Mouse (Mus musculus) embryo, embryonic 10.5 days (tissue): Measurements from ENCODE around the gene Mat2a.
"Not testable (repeated sequence)": the region's sequence is repeated elsewhere in the genome, so short reads cannot be mapped to it uniquely, and the experiment has no call there.

Source experiments
- DNase-seq: peaks from one replicate; pipeline ENCODE4 v3.0.0-alpha.2; 2015; ENCODE audit warnings: low spot score

Mat2a gene

DNA sequence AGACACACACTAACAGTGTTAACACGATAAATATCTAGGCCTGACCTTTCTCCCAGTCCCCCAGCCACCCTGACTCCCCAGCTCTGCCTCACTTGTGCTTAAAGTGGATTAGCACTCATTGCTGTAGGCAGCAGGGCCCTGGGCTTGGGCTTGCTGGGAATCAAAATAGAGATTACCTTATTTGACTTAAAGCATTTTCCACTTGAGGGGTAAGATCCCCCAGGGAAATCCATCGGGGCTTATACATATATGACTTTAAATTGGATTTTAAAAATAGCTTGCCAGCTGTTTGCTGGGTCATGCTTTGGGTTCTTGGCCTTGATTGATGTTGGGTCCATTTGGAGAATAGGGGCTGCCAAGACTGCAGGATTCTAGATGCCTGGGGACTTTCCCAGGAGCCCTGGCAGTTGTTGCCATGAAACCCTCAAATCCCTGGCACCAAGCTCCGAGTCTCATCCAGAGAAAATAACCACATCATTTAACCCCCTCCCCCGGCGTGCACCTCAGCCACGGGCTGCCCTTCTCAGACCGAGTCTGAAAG is 15.5 kb upstream of the Mat2a start:
- no peak for DNase-seq

DNA sequence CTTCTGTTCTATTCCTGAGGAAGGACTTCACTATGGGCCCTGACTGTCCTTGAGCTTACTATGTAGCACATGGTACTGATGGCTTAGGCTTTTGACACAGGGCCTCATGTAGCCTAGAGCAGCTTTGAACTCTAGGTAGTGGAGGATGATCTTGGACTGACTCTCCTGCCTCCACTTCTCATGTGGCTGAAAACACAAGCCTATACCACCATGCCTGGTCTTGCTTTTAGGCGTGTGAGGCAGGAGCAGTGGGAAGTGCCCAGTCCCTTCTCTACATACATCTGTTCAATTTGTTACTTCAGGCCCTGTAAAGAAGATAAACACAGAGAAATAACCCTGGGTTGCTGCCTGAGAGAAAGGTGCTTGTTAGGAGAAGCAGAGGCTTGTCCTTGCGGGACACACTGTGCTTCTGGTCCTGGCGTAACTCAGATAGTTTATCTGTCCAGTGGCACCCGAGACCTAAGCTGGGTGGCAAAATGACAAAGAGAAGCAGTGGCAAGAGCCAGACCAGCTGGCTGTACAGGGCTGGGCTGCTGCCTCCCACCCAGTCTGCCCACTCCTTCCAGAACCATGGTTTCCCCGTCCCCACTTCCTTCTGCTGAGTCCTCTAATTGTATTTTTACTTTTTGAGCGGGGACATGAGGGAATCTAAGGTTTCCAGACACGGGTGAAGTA is 14.9 kb upstream of the Mat2a start:
- DNase-seq = no peak

DNA sequence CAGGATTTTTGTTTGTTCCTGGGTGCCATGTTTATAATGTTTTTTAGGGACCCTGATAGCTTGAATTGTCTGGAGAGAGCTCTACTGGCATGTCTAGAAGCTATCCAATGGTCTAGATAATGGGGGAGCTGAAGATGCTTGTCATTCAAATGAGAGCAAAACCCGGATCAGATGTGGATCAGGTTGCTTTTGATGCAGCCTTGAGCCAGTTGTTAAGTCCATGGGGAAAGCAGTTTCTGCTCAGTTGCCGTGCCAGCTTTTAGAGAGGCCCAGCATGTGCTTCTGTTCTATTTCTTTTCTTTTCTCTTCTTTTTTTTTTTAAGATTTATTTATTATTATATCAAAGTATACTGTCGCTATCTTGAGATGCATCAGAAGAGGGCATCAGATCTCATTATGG is 14.2 kb upstream of the Mat2a start:
- DNase-seq = no peak

DNA sequence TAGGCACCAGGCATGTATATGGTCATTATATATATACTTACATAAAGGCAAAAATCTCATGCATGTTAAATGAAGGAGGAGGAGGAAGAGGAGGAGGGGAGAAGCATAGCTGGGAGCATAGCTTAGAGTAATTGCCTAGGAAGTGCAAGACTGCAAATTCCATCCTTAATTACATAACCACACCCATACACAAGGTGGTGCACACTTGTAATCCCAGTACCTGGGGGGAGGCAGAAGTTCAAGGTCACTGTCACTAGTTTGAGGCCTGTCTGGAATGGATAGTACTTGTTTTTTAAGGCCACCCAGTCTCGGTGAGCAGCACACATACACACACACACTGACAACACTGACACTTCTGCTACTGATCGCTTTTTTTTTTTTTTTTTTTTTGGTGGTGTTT is 13.0 kb upstream of the Mat2a start:
- no peak for DNase-seq

DNA sequence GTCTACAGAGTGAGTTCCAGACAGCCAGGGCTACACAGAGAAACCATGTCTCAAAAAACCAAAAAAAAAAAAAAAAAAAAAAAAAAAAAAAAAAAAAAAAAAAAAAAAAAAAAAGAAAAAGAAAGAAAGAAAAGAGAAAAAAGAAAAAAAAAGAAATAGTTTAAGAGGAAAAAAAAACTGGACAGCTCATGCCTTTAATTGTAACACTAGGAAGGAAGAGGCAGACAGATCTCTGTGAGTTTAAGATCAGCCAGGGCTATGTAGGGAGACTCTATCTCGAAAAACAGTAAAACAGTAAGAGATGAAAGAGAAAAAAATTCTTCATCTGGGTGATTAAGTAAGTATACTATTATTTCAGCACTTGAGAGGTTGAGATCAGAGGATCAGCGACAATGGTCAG is 12.4 kb upstream of the Mat2a start:
- not testable (repeated sequence) for DNase-seq

DNA sequence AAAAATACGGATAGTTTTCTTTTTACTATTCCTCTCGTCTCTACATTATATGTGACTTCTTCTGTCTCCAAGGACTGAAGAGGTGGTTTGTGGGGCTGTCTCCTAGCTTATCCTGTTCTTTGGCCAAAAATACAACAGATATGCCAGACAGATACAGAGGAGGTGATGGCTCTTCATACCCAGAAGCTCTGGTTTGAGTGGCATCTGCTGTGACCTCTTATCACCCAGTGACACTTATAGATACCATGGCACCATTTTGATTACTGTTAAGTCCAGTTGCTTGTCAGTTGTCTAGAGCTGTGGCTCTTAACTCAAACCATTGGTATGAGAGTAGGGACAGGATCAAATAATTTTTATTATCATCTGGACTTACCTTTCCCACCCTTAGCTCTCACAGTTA is 8.1 kb upstream of the Mat2a start:
- no peak for DNase-seq

DNA sequence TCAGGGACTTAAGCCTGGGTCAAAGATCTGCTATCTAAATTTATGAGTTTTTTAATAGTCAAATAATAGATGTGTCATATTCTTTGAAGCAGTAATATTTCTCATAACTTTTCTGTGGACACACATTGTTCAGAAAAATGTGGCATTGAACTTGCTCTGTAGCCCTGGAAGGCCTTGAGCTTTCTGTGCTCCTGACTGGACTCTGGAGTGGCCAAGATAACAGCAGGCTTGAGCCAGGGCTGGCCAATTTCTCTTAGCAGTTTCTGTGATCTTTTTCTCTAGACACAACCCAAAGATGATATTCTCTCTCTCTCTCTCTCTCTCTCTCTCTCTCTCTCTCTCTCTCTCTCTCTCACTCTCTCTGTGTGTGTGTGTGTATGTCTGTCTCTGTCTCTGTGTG is 5.7 kb upstream of the Mat2a start:
- no peak for DNase-seq

DNA sequence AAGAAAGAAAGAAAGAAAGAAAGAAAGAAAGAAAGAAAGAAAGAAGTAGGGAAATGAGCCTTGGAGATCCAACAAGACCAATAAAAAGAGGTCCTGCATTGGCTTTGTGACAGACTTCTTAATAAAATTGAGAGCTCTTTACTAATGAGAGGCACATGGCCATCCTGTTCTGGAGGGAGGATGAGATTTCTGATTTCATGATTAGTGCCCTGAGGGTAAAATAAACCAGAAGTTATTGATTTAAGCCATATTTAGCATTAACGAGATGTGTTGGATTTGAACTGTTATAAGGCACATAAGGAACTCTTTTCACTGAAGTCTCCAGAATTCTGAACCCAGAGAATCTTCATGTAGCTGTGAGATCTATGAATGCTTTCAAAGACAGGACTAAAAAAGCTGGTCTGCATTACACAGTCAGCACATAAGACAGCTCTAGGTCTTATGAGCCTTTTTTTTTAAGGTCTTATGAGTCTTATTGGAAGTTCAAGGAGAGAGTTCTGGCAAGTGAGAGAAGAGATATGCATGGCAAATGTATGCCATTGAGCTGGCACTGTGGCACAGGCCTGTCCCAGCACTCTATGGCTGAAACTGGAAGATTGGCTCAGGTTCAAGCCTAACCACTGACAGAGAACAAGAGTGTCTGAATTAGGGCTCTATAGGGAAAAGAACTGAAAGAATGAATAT is 3.7 kb upstream of the Mat2a start:
- DNase-seq = no peak

DNA sequence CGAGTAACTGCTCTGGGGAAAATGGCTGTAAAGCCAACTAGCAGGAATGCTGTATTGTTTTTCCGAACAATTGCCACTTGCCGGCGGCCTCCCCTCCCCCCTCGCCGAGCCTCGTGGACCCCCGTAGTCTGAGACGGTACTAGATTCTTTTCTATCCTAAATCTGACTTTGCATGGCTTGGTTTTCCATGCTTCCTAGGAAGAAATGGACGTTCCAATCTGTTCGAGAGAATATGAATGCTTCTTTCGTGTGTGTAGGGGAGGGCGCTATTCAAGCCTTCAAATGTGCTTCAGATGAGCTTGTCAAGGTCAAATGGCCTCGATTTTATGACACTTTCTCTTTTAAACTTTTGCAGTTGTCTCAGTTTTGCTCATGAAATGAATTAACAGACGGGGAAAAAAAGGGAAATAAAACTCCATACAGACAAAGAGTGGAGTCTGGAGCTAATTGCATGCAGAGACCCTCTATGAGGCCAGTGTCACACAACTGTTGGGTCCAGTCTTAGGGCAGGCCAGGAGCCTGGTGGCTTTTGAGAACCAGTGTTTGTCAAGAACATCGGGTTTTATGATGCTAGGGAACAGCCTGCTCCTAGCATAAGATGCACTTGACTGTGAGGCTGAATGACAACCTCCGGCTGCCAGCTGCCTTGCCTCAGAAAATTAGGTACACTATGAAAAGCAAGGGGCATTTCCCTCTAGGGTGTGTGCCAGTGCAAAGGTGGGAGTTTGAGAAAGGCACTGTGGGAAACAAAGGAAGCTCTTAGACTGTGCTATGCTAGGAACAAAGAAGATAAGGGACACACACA is 1.0 kb upstream of the Mat2a start:
- DNase-seq = no peak

DNA sequence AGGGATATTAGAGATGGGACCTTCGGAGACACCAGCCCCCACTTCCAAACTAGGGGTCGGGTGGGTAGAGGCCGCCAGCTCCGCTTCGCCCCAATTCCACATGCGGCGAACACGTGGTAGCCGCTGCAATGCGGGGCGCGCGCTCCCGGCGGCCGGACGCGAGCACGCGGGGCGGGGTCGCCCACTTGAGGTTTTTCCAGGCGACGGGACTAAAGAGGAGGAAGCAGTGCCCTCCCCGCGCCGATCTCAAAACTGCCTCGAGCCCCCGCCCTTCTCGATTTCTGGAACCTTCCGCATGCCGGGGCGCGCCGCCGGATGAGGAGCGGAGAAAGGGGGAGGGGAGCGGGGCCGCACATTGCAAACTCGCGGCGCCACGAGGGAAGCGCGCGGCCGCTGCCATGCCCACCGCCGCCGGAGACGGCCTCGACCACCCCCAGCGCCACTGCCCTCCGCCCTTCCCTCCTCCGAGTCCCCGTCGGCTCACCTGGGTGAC is 450 bp downstream of the Mat2a start:
- peak; percentile 82 for DNase-seq

DNA sequence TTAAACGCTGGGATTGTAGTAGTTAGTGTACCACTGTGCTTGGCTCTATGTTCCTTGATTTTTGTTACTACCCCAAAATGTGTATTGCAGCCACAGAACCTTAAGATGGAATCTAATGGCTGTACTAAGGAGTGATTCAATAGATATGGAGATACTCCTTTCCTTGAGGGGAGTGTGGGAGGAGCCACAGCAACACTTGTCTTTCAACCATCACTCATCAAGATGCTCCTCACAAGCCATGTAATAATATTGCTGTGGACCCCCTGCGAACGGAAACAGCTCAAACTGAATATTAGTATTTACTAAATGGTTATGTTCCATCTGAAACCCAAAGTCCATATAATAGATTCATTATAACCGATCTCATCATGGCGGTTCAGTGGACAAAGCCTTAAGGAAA is 1.1 kb downstream of the Mat2a start:
- peak; percentile 48 for DNase-seq

DNA sequence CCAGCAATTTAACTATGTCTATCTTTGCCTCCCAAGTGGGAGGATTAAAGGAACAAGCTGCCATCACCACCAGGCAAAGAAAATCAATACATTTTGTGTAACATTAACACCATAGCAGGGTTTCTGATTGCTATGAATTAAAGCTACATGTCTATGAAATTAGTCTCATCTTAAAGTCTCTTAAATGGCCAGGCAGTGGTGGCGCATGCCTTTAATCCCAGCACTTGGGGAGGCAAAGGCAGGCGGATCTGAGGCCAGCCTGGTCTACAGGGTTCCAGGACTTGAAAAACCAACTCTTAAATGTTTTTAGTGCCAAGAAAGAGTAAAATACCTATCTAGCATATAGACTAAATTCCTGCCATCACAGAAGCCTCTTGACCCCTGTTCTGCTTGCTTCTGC is 7.2 kb downstream of the Mat2a start:
- DNase-seq = no peak

DNA sequence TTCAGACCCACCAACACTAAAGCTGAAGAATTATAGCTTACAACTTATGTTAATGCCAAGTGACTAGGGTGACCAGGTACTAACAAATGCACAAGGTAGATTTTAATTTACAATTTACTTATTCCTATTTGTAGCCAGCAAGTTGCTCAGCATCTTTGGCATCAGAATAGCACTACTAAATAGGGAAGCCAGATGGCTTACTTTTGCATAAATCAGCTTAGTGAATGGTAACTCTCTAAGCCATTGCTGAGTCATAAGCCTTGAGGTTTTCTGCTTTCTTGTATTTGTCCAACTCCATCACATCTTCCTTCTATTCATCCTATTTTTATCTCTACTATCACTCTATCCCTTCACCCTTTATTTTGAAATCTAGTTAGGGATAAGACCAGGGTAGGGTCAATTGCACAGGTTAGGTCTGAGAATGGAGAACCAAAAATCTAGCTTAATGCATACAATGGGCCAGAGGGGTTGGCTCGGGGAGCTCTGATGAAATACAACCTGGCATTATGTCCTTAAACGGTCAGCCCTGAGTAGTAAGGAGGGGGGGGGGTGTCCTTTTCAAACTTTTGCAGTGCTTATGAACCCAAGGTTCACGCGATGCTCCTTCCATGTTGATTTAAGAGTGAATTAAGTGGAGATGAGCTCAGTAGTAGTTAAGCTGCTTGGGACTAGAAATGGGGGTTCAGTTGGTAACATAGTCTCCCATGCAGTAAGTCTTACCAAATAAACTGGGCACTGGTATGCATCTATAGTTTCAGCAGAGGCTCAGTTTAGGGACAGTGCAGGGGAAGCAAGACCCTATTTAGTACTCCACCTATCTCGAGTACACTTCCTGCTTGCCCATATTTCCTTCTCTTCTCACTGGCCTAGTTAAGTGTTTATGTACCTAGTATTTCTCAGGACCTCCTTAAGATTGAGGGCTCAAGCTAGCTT is 8.1 kb downstream of the Mat2a start:
- no peak for DNase-seq

DNA sequence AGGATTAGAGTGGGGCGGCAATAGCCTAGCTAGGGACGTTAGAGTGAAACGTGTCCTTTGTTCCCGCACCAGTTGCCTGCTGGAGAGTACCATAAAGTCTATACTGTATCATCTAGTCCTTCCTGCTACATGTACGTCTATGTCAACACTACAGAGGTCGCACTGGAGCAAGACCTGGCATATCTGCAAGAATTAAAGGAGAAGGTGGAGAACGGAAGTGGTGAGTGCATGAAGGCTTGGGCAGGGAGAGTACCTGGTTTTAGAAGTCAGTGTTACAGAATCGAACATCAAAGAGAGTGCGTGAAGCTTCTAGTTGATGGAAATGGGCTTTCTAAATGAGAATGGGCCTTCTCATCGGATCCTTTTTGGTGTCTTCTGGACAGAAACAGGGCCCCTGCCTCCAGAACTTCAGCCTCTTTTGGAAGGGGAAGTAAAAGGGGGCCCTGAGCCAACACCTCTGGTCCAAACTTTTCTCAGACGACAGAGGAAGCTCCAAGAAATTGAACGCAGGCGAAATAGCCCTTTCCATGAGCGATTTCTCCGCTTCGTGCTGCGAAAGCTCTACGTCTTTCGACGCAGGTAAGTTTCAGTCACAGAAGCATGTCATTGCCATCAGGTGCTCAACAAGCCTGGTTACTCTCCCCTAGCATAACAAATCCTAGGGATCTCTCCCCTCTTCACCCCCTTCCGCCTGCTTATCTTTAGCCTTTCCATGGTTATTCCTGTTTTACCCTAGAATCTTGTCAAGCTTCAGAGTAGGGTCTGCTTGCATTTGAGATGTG is 10.1 kb downstream of the Mat2a start:
- DNase-seq = no peak

DNA sequence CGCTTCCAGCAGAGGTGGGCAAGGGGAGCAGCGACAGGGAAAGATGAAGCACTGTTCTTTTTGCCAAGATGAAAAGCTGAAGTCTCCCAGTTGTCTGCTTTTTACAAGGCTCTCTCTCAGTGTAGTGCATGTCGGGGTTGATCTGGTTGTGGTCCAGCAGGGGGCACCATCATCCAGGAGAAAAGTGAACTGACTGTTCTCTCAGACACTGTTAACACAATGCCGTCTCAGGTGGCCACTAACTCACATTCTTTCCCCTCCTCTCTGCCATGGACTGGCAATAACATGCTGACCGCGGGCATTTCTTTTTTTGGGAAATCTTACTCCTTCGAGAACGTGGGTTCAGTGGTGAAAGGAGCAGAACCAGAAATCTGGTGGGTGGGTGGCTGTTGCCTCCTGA is 11.3 kb downstream of the Mat2a start:
- peak; percentile 88 for DNase-seq

DNA sequence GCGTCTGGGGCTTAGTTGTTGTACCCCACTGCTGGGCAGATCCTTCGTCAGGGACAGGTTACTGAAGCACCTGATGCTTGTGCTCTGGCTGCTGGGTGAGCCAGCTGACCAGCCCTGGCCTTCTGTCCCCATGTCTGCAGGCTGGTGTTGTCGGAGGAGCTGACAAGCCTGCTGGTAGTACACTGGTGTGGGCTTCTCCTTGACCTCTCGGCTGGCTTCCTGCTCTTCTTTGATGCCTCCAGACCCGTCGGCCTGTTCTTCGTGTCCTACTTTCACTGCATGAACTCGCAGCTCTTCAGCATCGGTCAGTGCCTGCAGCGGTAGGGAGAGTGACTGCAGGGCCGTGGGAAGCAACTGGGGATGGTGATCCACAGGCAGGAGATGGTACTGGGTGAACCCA is 13.7 kb downstream of the Mat2a start:
- no peak for DNase-seq

DNA sequence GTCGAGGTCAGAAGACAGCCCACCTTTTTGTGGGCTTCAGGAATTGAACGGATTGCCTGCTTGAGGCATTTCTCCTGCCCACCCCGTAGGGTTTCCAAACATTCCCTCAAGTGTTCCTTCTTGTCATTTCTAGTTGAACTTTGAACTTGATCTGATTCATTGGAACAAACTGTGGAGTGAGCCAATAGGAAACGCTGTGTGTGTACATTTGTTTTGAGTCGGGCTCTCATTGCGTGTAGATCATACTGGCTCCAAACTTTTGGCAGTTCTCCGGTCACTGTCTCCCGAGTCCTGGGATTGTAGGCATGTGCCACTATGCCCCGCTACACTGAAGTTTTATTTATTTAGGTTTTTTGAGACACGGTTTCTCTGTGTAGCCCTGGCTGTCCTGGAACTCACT is 18.5 kb downstream of the Mat2a start:
- DNase-seq = no peak

DNA sequence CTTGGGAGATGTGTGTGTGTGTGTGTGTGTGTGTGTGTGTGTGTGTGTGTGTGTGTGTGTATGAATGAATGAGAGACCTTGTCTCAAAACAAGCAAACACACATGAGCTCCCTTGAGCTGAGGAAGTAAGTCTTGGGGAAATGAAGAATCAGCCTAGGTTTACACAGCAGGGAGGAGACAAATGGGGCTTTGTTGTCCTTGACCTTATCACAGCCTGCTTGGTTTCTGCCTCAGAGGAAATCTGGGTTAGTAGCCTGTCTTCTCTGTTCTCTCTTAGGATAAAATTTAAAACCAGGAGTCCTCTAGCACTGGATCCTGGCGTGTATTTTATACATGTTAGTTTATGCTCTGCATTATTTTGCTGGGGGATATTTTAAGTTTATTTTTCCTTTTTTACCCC is 19.6 kb downstream of the Mat2a start:
- DNase-seq = no peak

DNA sequence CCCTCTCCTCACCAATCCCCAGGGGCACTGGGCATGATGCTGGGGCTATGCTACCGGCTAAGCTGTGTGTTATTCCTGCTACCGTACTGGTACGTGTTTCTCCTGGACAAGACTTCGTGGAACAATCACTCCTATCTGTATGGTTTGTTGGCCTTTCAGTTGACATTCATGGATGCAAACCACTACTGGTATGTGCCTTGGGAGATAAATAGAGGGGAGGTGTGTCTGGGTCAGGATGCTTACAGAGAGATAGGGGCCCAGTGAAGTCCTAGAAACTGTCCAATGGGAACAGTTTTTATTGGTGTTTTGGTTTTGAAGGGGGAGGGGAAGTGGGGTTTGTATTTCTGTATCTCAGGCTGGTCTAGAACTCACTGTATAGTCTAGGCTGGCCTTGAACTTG is 21.1 kb downstream of the Mat2a start:
- no peak for DNase-seq

DNA sequence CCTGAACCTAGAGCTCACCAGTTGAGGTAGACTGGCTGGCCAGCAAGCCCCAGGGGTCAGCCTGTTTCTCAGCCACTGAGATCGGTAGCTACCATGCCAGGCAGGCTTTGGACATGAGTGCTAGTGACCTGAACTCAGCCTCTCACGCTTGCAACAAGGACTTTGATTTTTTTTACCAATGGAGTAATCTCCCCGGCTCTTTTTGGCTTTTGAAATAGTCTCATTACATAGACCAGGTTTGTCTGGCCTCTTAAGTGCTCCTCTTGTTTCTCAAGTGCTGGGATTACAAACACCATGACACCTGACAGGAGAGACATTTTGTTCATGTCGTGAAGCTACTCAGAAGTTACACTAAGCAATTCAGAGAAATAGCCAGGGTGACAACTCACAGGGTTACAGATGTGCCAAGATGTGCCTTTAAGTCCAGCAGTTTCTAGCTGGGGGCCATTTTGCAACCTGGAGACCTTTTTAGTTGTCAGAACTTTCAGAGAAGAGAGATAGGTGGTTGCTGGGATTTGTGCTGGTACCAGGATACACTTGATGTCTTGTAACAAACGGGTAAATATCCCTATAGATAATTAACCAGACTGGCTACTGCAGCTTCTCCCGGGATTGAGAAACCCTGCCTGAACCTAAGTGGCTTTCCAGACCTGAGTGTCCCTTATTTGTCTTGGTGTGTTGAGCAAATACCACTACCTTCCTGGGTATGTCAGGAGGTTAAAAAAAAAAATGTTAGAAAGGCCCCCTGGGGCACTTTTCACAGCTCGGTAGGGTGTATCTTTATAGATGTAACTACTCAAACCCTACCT is 23.2 kb downstream of the Mat2a start:
- DNase-seq = no peak
